Mouse (Mus musculus) brain, embryonic 18.5 days (tissue): ENCODE measurements around the gene Pimreg.

Experiments
- DNase-seq: peaks from one replicate; pipeline ENCODE4 v3.0.0-alpha.2; 2012; ENCODE audit warnings: low read depth, low spot score

Gene Pimreg

GRCm38 (mm10) chr11:72029143-72029542 lies 12.7 kb upstream of the Pimreg start:
- DNase-seq = no peak

GRCm38 (mm10) chr11:72031353-72031752 lies 10.5 kb upstream of the Pimreg start:
- DNase-seq = no peak

GRCm38 (mm10) chr11:72032091-72032490 lies 9.7 kb upstream of the Pimreg start:
- DNase-seq = no peak

GRCm38 (mm10) chr11:72032589-72032988 lies 9.2 kb upstream of the Pimreg start:
- no peak for DNase-seq

GRCm38 (mm10) chr11:72037409-72037808 lies 4.4 kb upstream of the Pimreg start, which contains the start of gene Aipl1:
Gene Aipl1 (minus strand): TSS chr11:72037509.
- DNase-seq = no peak

GRCm38 (mm10) chr11:72037996-72038395 lies 3.8 kb upstream of the Pimreg start:
- peak; percentile 58 for DNase-seq

GRCm38 (mm10) chr11:72039599-72040386 lies 2.0 kb upstream of the Pimreg start:
- DNase-seq = no peak

- DNase-seq = no peak
Measured at GRCm38 (mm10) chr11:72041290-72041767, 503 bp upstream of the Pimreg start.

GRCm38 (mm10) chr11:72042631-72043030 lies 799 bp downstream of the Pimreg start:
- no peak for DNase-seq

GRCm38 (mm10) chr11:72044231-72044630 lies 2.4 kb downstream of the Pimreg start:
- no peak for DNase-seq

- DNase-seq = no peak
Measured at GRCm38 (mm10) chr11:72048730-72049129, 6.9 kb downstream of the Pimreg start.

- DNase-seq = no peak
Measured at GRCm38 (mm10) chr11:72049171-72049759, 7.4 kb downstream of the Pimreg start.

GRCm38 (mm10) chr11:72050168-72050894 lies 8.5 kb downstream of the Pimreg start:
- no peak for DNase-seq

GRCm38 (mm10) chr11:72050895-72051858 lies 9.3 kb downstream of the Pimreg start:
- DNase-seq = no peak

- no peak for DNase-seq
Measured at GRCm38 (mm10) chr11:72052221-72052620, 10.4 kb downstream of the Pimreg start.

GRCm38 (mm10) chr11:72052636-72053035 lies 10.8 kb downstream of the Pimreg start:
- no peak for DNase-seq

GRCm38 (mm10) chr11:72055176-72055575 lies 13.3 kb downstream of the Pimreg start:
- no peak for DNase-seq

- no peak for DNase-seq
Measured at GRCm38 (mm10) chr11:72057166-72057565, 15.3 kb downstream of the Pimreg start.

GRCm38 (mm10) chr11:72060416-72060815 lies 18.6 kb downstream of the Pimreg start:
- DNase-seq = no peak

GRCm38 (mm10) chr11:72061093-72061620 lies 19.3 kb downstream of the Pimreg start:
- no peak for DNase-seq

GRCm38 (mm10) chr11:72064414-72064813 lies 22.6 kb downstream of the Pimreg start:
- DNase-seq = no peak
